Mouse (Mus musculus) E14TG2a.4 (cell line): ENCODE data around the gene Fam240a.

Source experiments
- CTCF ChIP-seq: conservative IDR thresholded peaks from 2 replicates; pipeline ENCODE4 v1.5.1; 2014; ENCODE audit warnings: low read length
- NANOG ChIP-seq: IDR thresholded peaks from 2 replicates; pipeline ENCODE4 v1.6.1; 2014; ENCODE audit warnings: borderline replicate concordance, low read length, mixed read lengths
- POU5F1 ChIP-seq: IDR thresholded peaks from 2 replicates; pipeline ENCODE4 v1.6.1; 2014; ENCODE audit warnings: low read length, borderline replicate concordance

DNA sequence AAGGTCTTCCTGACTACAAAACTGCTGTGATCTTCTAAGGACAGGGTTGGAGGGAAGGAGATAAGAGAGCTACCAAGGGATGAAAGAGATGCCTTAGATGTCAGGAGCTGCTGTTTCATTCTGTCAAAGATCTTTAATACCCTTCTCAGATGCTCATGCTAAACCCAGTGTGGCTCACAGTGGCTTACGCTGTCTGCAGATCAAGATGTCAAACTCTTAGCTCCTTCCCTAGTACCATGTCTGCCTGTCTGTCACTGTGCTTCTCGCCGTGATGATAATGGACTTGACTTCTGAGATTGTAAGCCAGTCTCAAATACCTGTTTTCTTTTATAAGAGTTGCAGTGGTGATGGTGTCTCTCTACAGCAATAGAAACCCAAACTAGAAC is 8.0 kb downstream of the Fam240a start:
- TF ChIP-seq CTCF (no peak), NANOG (no peak), POU5F1 (no peak)
